Mouse (Mus musculus): ENCODE measurements around the gene Syf2.

Gene Syf2

DNA sequence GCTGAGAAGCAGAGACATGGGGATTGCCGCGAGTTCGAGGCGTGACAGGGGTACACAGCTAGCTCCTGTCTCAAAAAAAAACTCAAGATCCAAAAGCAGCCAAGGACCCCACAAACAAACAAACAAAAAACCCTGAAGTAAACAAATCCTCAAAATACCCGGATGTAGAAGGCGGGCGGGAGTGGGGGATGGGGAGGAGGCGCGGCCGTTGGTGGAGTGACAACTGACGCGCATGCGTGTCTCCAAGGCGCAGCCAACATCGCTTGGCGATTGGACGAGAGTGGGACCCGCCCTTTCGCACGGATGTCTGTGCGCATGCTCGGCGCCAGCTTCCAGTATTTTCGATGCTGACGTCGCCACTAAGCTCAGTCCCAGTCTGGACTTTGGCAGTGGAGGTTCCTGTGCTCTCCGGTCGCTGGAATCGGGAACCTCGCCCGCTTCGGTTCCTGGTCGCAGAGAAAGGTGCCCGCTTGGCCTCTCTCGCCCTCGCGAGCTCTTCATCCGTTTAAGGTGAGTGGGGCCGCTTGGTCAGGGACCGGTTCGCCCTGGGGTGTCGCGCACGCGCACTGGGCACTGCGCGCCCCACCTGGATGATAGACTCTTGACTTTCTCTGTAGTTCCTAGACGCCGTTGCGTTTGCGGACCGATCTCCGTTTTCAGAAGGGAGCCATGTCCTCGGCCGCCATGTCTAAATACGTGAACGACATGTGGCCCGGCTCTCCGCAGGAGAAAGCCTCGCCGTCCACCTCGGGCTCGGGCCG is 7.3 kb upstream of the Syf2 start, which contains the start of gene Rsrp1:
TSS of gene Rsrp1 (plus strand) at position 335 of the 761 bp plus-strand sequence.
- peak; percentile 98 for DNase-seq (ENCODE audit: low spot score in 2 of 2)

GRCm38 (mm10) chr4:134924019-134924741 is 6.5 kb upstream of the Syf2 start:
- DNase-seq (ENCODE audit: low spot score in 2 of 2) = peak; percentile 60 to 66

DNA sequence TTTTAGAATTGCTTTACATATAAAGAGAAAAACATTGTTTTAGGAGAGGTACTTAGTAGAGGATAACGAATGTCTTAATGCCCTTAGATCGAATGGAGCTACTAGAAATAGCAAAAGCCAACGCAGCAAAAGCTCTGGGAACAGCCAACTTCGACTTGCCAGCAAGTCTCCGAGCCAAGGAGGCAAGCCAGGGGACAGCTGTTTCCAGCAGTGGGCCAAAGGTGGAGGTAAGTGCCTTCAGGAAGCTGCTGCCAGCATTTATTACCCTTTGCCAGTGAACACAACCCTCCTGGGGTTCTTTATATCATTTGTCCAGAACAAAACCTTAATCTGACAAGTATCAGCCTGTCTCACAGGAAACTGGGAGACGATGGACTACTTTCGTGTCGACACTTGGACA is 5.5 kb upstream of the Syf2 start:
- no peak for DNase-seq (ENCODE audit: low spot score in 2 of 2)

GRCm38 (mm10) chr4:134927815-134928463 is 2.8 kb upstream of the Syf2 start:
- DNase-seq (ENCODE audit: low spot score in 2 of 2) = no peak

DNA sequence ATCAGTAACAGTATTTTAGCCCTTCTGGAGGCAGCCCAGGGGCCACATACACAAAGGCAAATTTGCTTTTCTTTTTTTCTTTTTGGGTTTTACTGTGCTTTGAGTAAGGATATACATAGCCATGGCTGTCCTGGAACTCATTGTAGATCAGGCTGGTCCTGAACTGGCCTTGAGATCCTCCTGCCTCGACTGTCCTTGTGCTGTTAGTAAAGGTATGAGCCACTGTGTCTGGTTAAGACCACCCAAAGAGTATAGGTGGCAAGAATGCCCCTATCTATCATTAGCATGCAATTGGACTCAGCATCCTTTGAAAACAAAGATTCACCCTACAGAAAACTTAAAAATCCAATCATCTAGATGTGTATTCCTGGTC is 2.2 kb upstream of the Syf2 start:
- DNase-seq (ENCODE audit: low spot score in 2 of 2) = no peak

GRCm38 (mm10) chr4:134929536-134929935 is 1.2 kb upstream of the Syf2 start:
- DNase-seq (ENCODE audit: low spot score in 2 of 2) = no peak

DNA sequence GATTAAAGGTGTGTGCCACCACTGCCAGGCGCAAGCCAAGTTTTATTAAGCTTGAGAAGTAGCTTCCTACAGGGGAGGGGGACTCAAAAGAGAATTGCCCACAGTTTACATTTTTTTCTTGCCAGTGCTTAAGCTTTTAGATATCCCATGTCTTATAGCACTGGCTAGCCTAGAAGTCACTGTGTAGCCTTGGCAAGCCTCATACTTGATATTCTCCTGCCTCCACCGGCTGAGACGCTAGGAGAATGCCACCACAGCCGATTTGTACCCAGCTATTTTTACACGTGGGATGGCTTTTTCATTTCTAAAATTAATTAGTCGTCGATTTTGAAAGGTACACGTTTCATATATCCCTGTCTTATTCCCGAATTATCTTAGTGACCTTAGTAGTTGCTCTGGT is 508 bp upstream of the Syf2 start:
- DNase-seq (ENCODE audit: low spot score in 2 of 2) = no peak

DNA sequence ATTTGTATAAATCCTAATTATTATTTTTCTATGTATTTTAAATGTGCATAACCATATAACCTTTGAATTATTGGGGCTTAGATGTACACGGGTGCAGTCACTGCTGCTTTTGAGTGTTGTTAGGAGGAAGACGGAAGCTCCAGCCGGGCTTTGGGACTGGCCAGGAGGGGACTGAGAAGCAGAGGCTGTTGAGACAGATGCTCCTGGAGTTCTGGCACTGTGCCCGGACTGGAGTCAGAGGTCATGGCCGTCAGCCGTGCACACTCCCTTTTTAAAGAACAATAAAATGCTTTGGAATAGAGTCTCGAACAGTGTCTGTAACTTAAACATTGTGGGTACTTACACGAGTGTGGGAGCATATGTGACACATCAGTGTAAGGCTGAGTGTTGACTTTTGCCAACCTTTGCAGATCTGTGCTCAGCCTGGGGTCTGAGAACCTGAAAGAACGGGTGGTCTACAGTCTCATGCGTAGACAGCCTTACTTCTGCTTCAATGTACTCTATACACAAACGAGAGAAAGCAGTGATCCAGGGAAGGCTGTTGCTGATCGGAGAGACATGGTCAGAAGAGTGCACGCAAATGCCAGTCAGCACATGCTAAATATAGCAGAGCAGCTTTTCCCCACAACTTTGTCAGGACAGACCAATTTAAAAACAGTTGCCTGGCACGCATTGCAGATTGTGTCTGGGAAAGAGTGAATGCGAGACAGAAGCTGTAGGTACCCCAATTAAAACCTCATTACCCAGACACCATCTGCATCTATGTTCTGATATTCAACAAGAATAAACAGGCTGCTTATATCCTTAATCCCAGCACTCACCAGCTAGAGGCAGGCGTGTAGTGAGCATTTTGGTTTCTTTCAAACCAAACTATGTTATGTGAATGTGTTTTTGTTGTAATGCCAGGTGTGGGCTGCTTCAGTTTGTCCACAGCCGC is 6.8 kb downstream of the Syf2 start:
- DNase-seq (ENCODE audit: low spot score in 2 of 2) = no peak

GRCm38 (mm10) chr4:134939900-134940299 is 9.2 kb downstream of the Syf2 start:
- no peak for DNase-seq (ENCODE audit: low spot score in 2 of 2)

GRCm38 (mm10) chr4:134943758-134944538 is 13.2 kb downstream of the Syf2 start:
- no peak for DNase-seq (ENCODE audit: low spot score in 2 of 2)

- peak; percentile 59 to 77 for DNase-seq (ENCODE audit: low spot score in 2 of 2)
These were observed 15.5 kb downstream of the Syf2 start for GRCm38 (mm10) chr4:134946024-134946744.

DNA sequence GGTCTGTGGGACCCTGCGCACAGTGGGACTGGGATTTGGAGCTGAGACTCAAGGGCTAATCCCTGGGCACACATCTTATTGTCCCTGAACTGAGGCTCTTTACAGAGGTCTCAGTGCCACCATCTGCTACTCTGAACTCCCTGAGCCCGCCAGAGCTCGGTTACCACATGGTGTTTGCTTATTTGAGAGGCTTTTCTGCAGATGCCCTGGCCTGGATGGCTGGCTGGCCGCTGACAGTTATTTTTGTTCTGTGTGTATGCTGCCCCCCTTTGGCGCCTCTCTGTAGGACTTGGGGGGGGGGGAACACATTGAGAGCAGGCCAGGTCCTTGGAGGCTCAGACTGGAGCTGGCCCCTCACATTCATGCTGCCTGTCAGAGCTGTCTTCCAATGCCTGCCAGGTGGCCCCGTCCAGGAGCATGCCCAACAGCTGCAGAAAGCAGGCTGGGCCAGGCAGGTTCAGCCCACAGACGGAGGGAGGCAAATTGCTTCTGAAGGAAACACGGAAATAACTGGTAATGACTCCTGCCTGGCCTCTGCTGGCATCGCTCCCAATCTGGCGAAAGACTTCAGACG is 19.9 kb downstream of the Syf2 start:
- DNase-seq (ENCODE audit: low spot score in 2 of 2) = peak; percentile 31 to 75

DNA sequence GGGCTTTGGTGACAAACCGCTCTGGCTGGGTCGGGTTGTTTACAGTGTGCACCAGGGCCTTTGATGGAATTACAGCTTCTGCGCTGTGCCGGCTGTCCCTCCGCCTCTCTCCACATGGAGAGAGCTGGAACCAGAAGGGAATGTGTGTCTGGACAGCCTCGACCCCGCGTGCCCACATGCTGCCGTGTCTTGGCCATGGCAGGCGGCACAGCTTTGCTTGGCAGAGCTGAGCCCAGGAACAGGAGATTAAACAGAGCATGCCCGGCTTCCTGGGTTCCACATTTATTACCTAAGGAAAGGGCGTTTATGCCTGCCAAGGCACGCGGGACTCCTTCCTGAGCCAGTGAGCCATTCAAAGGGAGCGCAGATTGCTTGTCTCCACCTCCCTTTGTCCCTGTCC is 23.8 kb downstream of the Syf2 start:
- DNase-seq (ENCODE audit: low spot score in 2 of 2) = no peak

- DNase-seq (ENCODE audit: low spot score in 2 of 2) = no peak
These were observed 24.5 kb downstream of the Syf2 start for GRCm38 (mm10) chr4:134955196-134955595.

DNA sequence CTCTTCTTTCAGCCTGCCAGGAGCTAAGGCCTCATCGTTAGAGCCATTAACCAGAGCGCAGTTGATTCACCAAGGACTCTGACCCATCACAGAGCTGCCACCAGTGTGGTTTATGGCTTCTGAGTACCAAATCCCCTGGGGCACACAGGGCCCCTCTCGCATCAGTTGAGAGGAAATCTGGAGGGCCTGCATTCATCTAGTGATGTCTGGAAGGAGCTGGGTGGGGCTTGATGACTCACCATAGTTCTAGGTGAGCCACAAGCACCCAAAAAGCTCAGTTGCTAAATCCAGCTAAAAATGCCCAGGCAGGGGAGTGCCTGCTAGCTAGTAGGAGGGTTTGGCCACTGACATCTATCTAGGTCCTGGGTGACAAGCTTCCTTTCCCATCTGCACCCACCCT is 25.1 kb downstream of the Syf2 start:
- no peak for DNase-seq (ENCODE audit: low spot score in 2 of 2)

DNA sequence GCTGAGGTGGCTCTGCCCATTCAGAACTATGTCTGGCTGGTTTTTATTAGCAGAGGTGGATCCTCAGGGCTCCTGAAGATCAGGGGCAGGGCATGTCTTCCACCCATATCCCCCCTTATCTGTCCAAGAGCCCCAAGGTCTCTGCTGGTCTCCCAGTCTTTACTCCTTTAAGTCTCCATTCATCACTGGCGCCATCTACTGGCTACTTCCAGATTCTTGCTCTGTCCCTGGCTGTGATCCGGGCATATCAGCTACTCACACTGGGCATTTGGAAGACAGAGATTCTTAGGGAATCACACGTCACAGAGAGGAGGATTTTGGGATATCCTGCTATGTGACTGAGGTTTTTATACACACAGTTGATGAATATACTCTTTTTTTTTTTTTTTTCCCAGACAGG is 25.6 kb downstream of the Syf2 start:
- peak in 1 of 2 experiments; percentile 83 for DNase-seq (ENCODE audit: low spot score in 2 of 2)

DNA sequence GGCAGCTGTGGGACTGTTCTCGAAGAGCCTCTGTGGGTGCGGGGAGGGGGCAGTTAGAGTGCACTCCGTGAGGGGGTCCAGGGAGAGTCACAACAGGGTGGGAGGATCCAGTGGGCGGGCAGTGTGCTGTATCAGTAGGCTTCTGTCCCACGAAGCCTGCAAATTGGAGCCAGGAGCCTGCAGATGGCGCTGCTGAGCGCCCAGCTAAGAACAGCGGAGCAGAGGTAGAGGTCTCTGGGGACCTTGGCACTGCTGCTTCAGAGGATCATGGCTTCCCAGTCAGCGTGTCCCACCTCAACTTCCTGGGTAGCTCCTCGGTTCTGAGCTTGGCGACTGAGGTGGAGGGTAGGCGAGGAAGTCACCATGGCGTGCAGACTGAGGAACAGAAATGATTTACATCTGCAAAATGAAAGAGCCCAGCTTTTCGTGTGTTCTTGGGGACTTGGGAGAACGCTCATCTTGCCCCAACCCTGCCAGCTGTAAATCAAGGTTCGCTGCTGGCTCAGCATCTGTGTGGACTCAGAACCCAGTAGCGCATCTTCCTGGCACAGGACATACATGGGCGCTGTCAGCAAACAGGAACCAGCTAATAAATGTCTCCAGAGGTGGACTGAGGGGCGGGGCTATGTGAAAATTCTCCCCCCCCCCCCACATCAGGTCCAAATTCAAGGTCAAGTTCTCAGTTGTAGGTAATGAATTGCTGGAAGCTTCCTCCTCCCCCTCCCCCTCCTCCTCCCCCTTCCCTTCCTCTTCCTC is 32.5 kb downstream of the Syf2 start:
- no peak for DNase-seq (ENCODE audit: low spot score in 2 of 2)

GRCm38 (mm10) chr4:134967887-134968604 is 37.3 kb downstream of the Syf2 start:
- no peak for DNase-seq (ENCODE audit: low spot score in 2 of 2)
